Mouse (Mus musculus) olfactory bulb, adult 2 months (tissue): ENCODE data around the gene Wnk1.

Source experiments
- CTCF ChIP-seq: fragments of 200-500 bp; IDR thresholded peaks from 2 replicates; pipeline ENCODE4 v1.5.1; 2012; ENCODE audit warnings: low read depth, mild to moderate bottlenecking, low read length, moderate library complexity; ENCODE audit not compliant: insufficient read depth
- POLR2A ChIP-seq: fragments of 200-500 bp; IDR thresholded peaks from 2 replicates; pipeline ENCODE4 v1.6.1; 2012; ENCODE audit warnings: mild to moderate bottlenecking, low read depth, low read length, moderate library complexity; ENCODE audit not compliant: insufficient read depth

DNA sequence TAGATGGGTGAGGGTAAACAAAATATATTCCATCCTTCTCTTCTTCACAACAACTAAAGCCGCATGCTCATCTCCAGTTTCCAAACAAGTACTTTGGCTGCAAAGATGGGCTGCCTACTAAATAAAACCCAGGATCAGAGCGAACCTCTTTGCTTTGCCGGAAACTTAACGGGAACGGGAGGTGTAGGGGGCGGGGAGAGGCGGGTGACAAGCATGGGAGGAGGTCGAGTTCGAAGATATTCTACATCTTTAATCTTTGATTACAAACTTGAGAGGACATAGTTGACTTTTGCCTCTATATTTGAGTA is 738 bp upstream of the Wnk1 start:
- TF ChIP-seq POLR2A = no peak
- no peak for TF ChIP-seq CTCF
